Mouse (Mus musculus): ENCODE measurements around the gene Mapk13. TPM values are rescaled to one million over a fixed set of nuclear protein-coding genes. Genes with fewer than 3 reads are reported as not detected.

The Mapk13 gene
- polyA plus RNA-seq (2017; shearing (Covaris generic)): 1 to 10 TPM in 1 of 2 experiments, not detected in 1; 1.7 TPM

DNA sequence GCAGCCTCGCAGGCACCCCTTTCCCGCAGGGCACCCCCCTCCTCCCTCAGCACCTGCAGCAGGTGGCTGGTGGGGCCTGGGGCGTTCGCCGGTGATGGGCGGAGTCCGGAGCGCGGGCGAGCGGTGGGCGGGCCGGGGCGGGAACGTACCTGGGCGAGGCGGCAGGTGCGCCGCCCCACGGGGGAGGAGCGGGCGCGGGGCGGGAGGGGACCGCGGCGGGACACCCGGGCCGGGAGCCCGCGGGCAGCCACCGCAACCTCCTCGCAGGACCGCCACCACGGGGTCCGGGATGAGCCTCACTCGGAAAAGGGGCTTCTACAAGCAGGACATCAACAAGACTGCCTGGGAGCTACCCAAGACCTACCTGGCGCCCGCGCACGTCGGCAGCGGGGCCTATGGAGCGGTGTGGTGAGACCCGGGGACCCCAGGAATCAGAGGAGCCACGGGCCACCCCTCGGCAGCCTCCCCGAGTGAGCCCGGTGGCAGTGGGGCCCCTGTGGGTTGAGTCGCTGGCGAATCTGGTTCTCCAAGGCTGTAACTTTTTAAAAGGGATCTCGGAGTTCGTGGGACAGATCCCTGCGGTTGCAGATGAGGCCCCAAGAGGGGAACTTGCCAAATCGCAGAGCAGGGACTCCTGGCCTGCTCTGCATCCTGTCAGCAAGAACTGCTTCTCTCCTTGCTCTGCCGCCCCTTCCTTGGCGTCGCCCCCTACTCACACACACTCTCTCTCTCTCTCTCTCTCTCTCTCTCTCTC lies at the start of gene Mapk13:
Gene Mapk13, plus strand, starts transcription at position 177 of the 754 bp plus-strand sequence.

DNA sequence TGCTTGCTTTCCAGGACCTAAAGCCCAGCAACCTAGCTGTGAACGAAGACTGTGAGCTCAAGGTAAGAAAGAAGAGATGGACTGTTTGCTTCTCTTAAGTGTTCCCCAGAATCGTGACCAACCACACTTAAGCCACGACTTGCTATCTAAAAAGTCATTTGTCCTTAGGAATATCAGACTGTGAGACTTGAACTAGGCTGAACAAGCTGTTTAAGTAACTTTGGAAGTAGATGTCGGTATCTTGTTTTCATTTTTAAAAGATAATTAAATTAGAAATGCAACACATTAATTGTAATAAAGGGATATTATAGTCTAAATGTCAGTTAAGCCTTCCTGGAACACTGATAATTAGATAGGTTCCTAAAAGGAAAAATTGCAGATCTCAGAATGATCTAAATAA lies 43.3 kb upstream of the Mapk13 start, which contains the start of gene AC170998.1:
Gene AC170998.1, plus strand, starts transcription at position 301 of the 400 bp plus-strand sequence.

DNA sequence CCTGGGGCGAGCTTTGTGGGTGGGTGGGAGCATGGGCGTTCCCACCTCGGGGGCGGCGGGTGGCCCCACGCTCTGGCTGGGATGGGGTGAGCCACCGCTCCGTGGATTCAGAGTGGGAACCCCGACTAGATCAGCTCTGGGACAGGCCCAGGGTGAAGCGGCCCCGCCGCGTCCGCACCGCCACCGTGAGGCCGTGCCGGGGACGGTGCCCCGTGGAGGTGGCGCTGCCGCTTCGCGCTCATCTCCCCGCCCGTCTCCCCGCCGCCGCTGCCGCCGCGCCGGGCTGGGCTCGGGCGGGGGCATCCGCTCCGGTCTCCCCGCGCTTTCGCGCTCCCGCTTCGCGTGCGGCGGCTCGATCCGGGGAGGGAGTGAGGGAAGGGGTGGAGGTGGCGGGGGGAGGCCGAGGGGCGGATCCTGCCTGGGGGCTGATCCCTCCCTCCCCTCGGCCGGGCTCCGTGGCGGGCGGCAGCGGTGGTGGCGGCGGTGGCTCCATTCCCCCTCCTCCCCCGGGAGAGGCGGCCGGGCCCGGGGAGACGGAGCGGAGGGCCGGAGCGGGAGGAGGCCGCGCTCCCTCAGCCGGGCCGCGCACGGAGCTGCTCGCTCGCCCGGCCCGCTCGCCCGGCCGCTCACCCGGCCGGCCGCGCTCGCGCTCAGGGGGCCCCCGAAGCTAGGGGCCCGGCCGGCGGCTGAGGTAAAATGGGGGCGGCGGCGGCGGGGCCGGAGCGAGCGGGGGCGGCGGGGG lies 31.7 kb downstream of the Mapk13 start, which contains the start of gene Brpf3:
Gene Brpf3, plus strand, starts transcription at position 420 of the 742 bp plus-strand sequence.

Other genes starting within 250 kb of the Mapk13 start
- gene Armc12, start 238.5 kb upstream of the Mapk13 start, polyA plus RNA-seq (2017; shearing (Covaris generic)): under 1 TPM in 1 of 2 experiments, not detected in 1; 0.66 TPM
- not detected for gene Clpsl2, start 219.9 kb upstream of the Mapk13 start, polyA plus RNA-seq (2017; shearing (Covaris generic))
- gene Clps, start 208.5 kb upstream of the Mapk13 start, polyA plus RNA-seq (2017; shearing (Covaris generic)): under 1 TPM in 1 of 2 experiments, not detected in 1; 0.52 TPM
- 1 to 10 TPM in 1 of 2 experiments, under 1 TPM in 1; 0.33 to 1.6 TPM for gene Lhfpl5, start 193.7 kb upstream of the Mapk13 start, polyA plus RNA-seq (2017; shearing (Covaris generic))
- gene Srpk1, start 146.6 kb upstream of the Mapk13 start, polyA plus RNA-seq (2017; shearing (Covaris generic)): 100 to 1,000 TPM; 192 to 194 TPM
- under 1 TPM; 0.42 to 0.95 TPM for gene Slc26a8, start 79.1 kb upstream of the Mapk13 start, polyA plus RNA-seq (2017; shearing (Covaris generic))
- 10 to 100 TPM; 77.2 to 83.0 TPM for gene Mapk14, start 78.0 kb upstream of the Mapk13 start, polyA plus RNA-seq (2017; shearing (Covaris generic))
- gene AC170998.1, start 43.2 kb upstream of the Mapk13 start, polyA plus RNA-seq (2017; shearing (Covaris generic)): 1 to 10 TPM; 4.8 to 8.9 TPM
- 10 to 100 TPM in 1 of 2 experiments, 1 to 10 TPM in 1; 9.6 to 10.1 TPM for gene Brpf3, start 31.8 kb downstream of the Mapk13 start, polyA plus RNA-seq (2017; shearing (Covaris generic))
- under 1 TPM in 1 of 2 experiments, not detected in 1; 0.05 TPM for gene Pnpla1, start 89.1 kb downstream of the Mapk13 start, polyA plus RNA-seq (2017; shearing (Covaris generic))
- gene 4930539E08Rik, start 146.0 kb downstream of the Mapk13 start, polyA plus RNA-seq (2017; shearing (Covaris generic)): 1 to 10 TPM in 1 of 2 experiments, under 1 TPM in 1; 0.80 to 1.8 TPM
- gene Pxt1, start 174.5 kb downstream of the Mapk13 start, polyA plus RNA-seq (2017; shearing (Covaris generic)): not detected
- 10 to 100 TPM; 59.6 to 83.2 TPM for gene Kctd20, start 182.7 kb downstream of the Mapk13 start, polyA plus RNA-seq (2017; shearing (Covaris generic))
- 100 to 1,000 TPM; 253 to 316 TPM for gene Stk38, start 238.7 kb downstream of the Mapk13 start, polyA plus RNA-seq (2017; shearing (Covaris generic))